Mouse (Mus musculus): Measurements from ENCODE around the gene Slc10a2.
"Not testable (repeated sequence)": the region's sequence is repeated elsewhere in the genome, so short reads cannot be mapped to it uniquely, and the experiment has no call there.

The Slc10a2 gene

GRCm38 (mm10) chr8:5105186-5105585 lies at the start of gene Slc10a2:
TSS of gene Slc10a2 (minus strand) at chr8:5105351.
- no peak for DNase-seq (ENCODE audit: low spot score in 2 of 2)

- DNase-seq (ENCODE audit: low spot score in 2 of 2), result no peak
Measured at GRCm38 (mm10) chr8:5129322-5129829, 24.2 kb upstream of the Slc10a2 start.

- no peak for DNase-seq (ENCODE audit: low spot score in 2 of 2)
Measured at GRCm38 (mm10) chr8:5106855-5107254, 1.7 kb upstream of the Slc10a2 start.

DNA sequence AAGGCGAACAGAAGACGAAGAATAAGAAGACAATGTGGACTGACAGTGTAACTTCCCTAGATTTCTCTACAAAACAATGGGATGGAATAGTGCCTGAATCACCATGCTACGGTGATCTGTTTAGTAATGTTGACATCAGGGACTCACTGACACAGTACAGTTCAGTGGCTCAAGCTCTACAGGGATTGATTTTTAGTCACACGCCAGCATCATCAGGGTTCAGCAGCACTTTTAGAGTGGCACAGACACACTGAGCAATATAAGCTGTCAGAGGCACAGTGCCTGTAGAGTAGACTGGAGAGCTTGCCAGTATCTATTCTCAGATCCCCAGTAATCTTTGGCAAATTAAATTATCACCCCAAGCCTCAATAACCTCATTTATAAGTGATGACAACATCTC lies 9.8 kb downstream of the Slc10a2 start:
- DNase-seq (ENCODE audit: low spot score in 2 of 2), result no peak

GRCm38 (mm10) chr8:5093991-5094390 lies 11.2 kb downstream of the Slc10a2 start:
- not testable (repeated sequence) for DNase-seq (ENCODE audit: low spot score in 2 of 2)

DNA sequence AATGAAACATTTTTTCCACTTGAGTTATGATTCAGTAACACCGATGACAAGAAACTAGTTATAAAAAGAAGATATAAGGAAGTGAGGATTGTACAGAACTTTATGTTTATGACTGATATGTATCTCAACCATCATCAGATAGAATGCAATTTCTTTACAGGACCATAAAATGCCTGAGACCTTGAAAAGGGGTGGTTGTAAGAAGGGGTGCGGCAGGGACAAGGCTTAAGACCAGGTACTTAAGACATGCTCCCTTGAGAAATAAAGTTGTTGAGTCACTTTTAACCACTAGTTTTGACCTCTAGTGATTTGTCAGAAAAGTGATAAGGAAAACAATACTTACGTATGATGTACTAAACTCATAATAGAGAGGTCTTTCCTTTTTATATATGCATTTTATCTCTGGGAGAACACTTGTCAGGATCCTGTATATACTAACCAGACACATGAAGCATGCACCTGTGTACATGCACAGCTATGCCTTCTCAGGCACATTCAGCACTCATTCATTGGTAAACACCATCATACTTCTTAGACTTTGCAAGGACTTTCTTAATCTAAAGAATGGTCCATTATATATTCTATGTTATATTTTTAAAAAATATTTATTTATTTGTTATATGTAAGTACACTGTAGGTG lies 31.4 kb downstream of the Slc10a2 start:
- no peak for DNase-seq (ENCODE audit: low spot score in 2 of 2)

GRCm38 (mm10) chr8:5058888-5059287 lies 46.3 kb downstream of the Slc10a2 start:
- no peak for DNase-seq (ENCODE audit: low spot score in 2 of 2)

DNA sequence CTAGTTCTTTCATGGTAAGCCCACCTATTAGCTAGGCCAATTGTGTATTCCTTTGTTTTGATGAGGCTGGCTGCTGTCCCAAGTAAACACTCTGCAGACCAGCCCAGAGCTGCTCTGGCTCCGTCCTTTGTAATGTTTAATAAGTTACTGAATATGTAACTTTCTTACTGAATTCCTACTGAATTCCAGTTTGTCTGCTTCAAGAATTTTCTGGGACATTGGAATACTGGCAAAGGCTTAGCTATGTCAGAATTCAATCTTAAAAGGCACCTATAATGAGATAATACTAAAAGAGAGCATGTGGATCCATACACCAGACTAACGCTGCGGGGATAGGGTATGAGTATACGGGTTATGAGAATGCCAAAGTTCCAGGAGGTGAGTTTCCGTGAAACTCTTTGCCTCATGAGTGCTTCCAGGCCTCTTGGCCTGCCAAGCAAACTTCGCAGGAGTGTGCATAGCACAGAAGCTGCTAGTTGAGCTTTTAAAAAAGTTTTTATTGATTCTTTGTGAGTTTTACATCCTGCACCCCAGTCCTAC lies 60.7 kb downstream of the Slc10a2 start:
- DNase-seq (ENCODE audit: low spot score in 2 of 2), result not testable (repeated sequence)

DNA sequence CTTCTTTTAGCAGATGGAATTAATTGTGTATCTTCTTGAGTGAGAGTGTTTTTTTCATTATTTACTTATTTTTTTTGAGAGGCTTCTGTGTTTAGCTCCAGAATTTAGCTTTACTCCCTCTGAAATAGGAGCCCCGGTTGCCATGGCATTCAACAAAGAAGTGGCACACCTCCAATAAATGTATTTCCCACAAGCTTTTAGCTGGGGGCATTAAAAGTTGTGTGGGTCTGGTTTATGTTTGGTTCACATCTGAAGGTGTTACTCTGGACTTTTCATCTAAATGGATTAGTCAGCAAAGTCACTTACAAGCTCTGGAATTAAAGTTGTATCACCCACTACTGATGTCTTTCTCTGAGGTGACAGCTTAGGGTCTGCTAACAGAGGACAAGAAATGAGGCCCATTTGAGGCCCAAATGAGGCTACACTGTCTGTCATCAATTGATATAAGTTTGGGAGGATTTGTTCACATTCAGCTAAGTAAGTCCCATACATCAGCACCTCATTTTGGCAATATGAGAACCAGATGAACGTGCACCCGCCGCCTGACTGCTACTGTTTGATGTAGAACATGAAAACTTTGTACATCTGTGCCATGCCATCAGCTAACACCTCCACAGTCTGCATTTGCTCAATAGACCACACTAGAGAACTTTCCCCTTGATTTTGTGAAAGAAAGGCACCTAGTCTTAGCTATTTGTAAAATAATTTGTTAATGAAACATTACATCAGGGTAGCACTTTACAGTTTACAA lies 66.2 kb downstream of the Slc10a2 start:
- DNase-seq (ENCODE audit: low spot score in 2 of 2), result no peak
